Mouse (Mus musculus) heart, adult 2 months (tissue): Measurements from ENCODE around the gene Eln.
A peak's percentile ranks its signal among the peaks of the same experiment; 100 is the strongest.

Source experiments
- EP300 ChIP-seq: fragments of 200-500 bp; IDR thresholded peaks from 2 replicates; pipeline ENCODE4 v1.6.1; 2011; ENCODE audit warnings: low read depth, low read length, control low read depth; ENCODE audit not compliant: insufficient read depth
- POLR2A ChIP-seq: fragments of 200-500 bp; IDR thresholded peaks from 2 replicates; pipeline ENCODE4 v1.6.1; 2011; ENCODE audit warnings: mild to moderate bottlenecking, low read depth, low read length, control low read depth; ENCODE audit not compliant: insufficient read depth

DNA sequence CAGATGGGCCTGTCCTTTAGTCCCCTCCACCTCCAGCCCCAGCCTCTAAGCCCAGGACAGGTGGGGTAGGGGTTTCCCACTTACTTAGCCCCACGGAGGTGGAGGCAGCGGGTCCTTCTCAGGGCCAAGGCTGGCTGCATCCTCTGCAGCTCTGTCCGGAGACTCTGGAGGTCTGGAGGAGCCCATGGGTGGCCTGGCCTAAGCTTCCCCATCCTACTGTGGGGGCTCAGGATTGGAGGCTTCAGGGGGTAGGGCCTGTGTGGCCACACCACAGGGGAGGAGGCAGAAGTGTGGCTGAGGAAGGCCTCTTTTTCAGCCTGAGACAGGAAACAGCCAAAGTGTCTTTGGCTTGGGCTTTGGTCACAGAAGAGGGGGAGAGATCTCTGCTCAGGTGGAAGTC lies 69.1 kb downstream of the Eln start:
- TF ChIP-seq EP300: no peak
- peak; percentile 72 for TF ChIP-seq POLR2A
